Mouse (Mus musculus) limb, embryonic 12.5 days (tissue): ENCODE data around the gene Lrrc26. TPM values are rescaled to one million over a fixed set of nuclear protein-coding genes. Genes with fewer than 3 reads are reported as not detected.
"Not testable (repeated sequence)": the region's sequence is repeated elsewhere in the genome, so short reads cannot be mapped to it uniquely, and the experiment has no call there.

Source experiments
- ATAC-seq: fragments of 200-750 bp; cut with Nextera tagmentation; 2 replicates; pipeline ENCODE4 v1.8.0; 2017; ENCODE audit warnings: low read depth, moderate TSS enrichment; ENCODE audit not compliant: insufficient number of reproducible peaks, insufficient read depth, low FRiP score, low TSS enrichment
- H3K27ac ChIP-seq: fragments of 300-500 bp; sonication (generic); 2 replicates; pipeline ENCODE4 v1.5.1; 2016; ENCODE audit warnings: mild to moderate bottlenecking, moderate library complexity
- H3K27me3 ChIP-seq: fragments of 300-500 bp; sonication (generic); 2 replicates; pipeline ENCODE4 v1.6.1; 2016; ENCODE audit warnings: mild to moderate bottlenecking, moderate library complexity
- H3K36me3 ChIP-seq: fragments of 300-500 bp; sonication (generic); 2 replicates; pipeline ENCODE4 v1.6.1; 2016; ENCODE audit warnings: mild to moderate bottlenecking, moderate library complexity
- H3K4me1 ChIP-seq: fragments of 300-500 bp; sonication (generic); replicated peaks from 2 replicates; pipeline ENCODE4 v1.6.1; 2016
- H3K4me2 ChIP-seq: fragments of 300-500 bp; sonication (generic); 2 replicates; pipeline ENCODE4 v1.6.1; 2016; ENCODE audit warnings: mild to moderate bottlenecking, moderate library complexity
- H3K4me3 ChIP-seq: fragments of 300-500 bp; sonication (generic); replicated peaks from 2 replicates; pipeline ENCODE4 v1.5.1; 2016; ENCODE audit warnings: mild to moderate bottlenecking
- H3K9ac ChIP-seq: fragments of 300-500 bp; sonication (generic); replicated peaks from 2 replicates; pipeline ENCODE4 v1.6.1; 2016; ENCODE audit warnings: mild to moderate bottlenecking, moderate library complexity
- H3K9me3 ChIP-seq: fragments of 300-500 bp; sonication (generic); 2 replicates; pipeline ENCODE4 v1.6.1; 2016; ENCODE audit warnings: mild to moderate bottlenecking, moderate library complexity
- WGBS: fragments of 180-500 bp; shearing (Covaris S2); methylation state at CpG from one replicate; pipeline ENCODE4 v1.1.7; 2016; 5-methylcytosine and 5-hydroxymethylcytosine counted together
- polyA plus RNA-seq: library from polyadenylated mRNA; unstranded; fragments of >200 nt; fragmentation: Nextera tagmentation; extraction: Ambion mirVana; gene quantifications from 2 replicates; pipeline ENCODE4 v1.2.1, GENCODE M21; 2016

The Lrrc26 gene
- polyA plus RNA-seq, 1 experiment from 2014 or later = not detected

GRCm38 (mm10) chr2:25256443-25257109 lies 33.1 kb upstream of the Lrrc26 start:
- H3K27me3 ChIP-seq, ATAC-seq, H3K27ac ChIP-seq, H3K9me3 ChIP-seq: not testable (repeated sequence)
- H3K4me1 ChIP-seq = peaks cover 15% of the 10 kb centered on the region
- peak overlapping the region; percentile 97 for H3K4me2 ChIP-seq
- WGBS = 59% methylated on average over 12 of the region's 12 CpGs
- H3K36me3 ChIP-seq = peaks cover 10% of the 10 kb centered on the region
- H3K9ac ChIP-seq = peak overlapping the region; percentile 75; the same call in 1 of the 2 replicates
- peak overlapping the region; percentile 79 for H3K4me3 ChIP-seq

GRCm38 (mm10) chr2:25257250-25257649 lies 32.5 kb upstream of the Lrrc26 start:
- not testable (repeated sequence) for H3K27me3 ChIP-seq, H3K36me3 ChIP-seq, H3K27ac ChIP-seq, H3K9ac ChIP-seq, H3K4me2 ChIP-seq, H3K9me3 ChIP-seq, H3K4me3 ChIP-seq, ATAC-seq
- H3K4me1 ChIP-seq = peaks cover 15% of the 10 kb centered on the region
- 88% methylated on average over 5 of the region's 5 CpGs for WGBS

GRCm38 (mm10) chr2:25258887-25259286 lies 30.8 kb upstream of the Lrrc26 start:
- no peaks in the 10 kb centered on the region for H3K9me3 ChIP-seq
- peaks cover 24% of the 10 kb centered on the region for H3K4me1 ChIP-seq
- no peak overlapping the region for H3K4me2 ChIP-seq
- H3K36me3 ChIP-seq = no peaks in the 10 kb centered on the region
- H3K27me3 ChIP-seq = peaks cover 12% of the 10 kb centered on the region
- ATAC-seq = no peak
- 67% methylated on average over 2 of the region's 2 CpGs for WGBS
- H3K4me3 ChIP-seq = no peak overlapping the region
- H3K9ac ChIP-seq = no peak overlapping the region
- no peak overlapping the region for H3K27ac ChIP-seq

GRCm38 (mm10) chr2:25261870-25262269 lies 27.8 kb upstream of the Lrrc26 start:
- Histone ChIP-seq H3K27me3 (peaks cover 27% of the 10 kb centered on the region), H3K4me2 (peak overlapping the region; percentile 98), H3K9ac (0 out of 2 replicates have a peak overlapping the region, but pooled peaks have one; percentile 12), H3K9me3 (no peaks in the 10 kb centered on the region), H3K27ac (no peak overlapping the region), H3K36me3 (no peaks in the 10 kb centered on the region), H3K4me3 (peak overlapping the region; percentile 63), H3K4me1 (peaks cover 29% of the 10 kb centered on the region)
- ATAC-seq = no peak; the same call in none of the 2 replicates
- 52% methylated on average over 12 of the region's 12 CpGs for WGBS

GRCm38 (mm10) chr2:25262291-25262767 lies 27.4 kb upstream of the Lrrc26 start, which contains the start of gene Tprn:
Gene Tprn, plus strand, starts transcription at chr2:25262618.
- under 1% methylated on average over 39 of the region's 39 CpGs for WGBS
- H3K36me3 ChIP-seq = 0 out of 2 replicates have a peak, but pooled peaks cover under 1% of the 10 kb centered on the region
- no peaks in the 10 kb centered on the region for H3K9me3 ChIP-seq
- H3K9ac ChIP-seq = peak within 1 kb of the TSS; percentile 74
- peaks cover 27% of the 10 kb centered on the region for H3K27me3 ChIP-seq
- H3K4me2 ChIP-seq = peak within 1 kb of the TSS; percentile 98
- H3K4me1 ChIP-seq = peaks cover 34% of the 10 kb centered on the region
- peak; percentile 99 for ATAC-seq
- H3K4me3 ChIP-seq = peak within 1 kb of the TSS; percentile 63
- no peak within 1 kb of the TSS for H3K27ac ChIP-seq

DNA sequence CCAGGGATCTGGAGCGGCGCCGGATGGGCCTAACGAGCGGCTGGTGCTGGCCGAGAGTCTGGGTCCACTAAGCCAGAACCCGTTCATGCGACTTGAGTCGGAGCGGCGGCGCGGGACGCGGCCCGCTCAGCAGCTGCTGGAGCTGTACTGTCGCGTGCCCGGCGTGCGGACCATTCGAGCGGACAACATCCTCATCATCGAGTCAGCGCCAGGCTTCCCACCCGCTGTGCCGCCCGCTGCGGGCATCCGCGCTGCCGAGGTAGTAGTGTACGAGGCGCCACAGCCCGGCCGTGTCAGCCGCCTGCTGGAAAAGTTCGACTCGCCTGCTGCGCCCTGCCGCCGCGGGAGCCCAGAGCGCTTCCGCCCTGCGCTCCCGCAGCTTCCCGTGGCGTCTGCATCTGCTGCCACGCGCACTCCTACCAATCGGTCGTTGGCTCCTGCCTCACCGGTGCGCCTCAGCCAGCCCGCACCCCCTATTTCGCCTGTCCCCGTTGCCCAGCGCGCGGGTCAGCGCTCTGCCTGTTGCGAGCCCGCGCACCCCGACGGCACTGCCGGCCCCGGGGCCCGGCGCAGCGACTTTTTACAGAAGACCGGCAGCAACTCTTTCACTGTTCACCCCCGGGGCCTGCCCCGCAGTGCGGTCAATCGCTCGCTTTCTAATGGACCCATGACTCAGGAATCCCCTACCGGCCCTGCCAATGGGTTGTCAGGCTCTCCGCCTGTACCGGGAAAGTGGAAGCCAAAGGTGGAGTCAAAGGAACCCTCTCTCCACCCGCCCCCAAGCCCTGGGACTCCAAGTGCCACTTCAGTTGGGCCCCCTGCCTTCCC lies 26.7 kb upstream of the Lrrc26 start:
- peak overlapping the region; percentile 63 for H3K4me3 ChIP-seq
- H3K4me2 ChIP-seq = peak overlapping the region; percentile 98
- H3K27me3 ChIP-seq = peaks cover 27% of the 10 kb centered on the region
- under 1% methylated on average over 82 of the region's 82 CpGs for WGBS
- peaks cover 35% of the 10 kb centered on the region for H3K4me1 ChIP-seq
- H3K9me3 ChIP-seq = no peaks in the 10 kb centered on the region
- H3K27ac ChIP-seq = no peak overlapping the region
- no peak for ATAC-seq
- 0 out of 2 replicates have a peak, but pooled peaks cover 4% of the 10 kb centered on the region for H3K36me3 ChIP-seq
- peak overlapping the region; percentile 74 for H3K9ac ChIP-seq

GRCm38 (mm10) chr2:25263623-25264285 lies 26.0 kb upstream of the Lrrc26 start:
- no peaks in the 10 kb centered on the region for H3K9me3 ChIP-seq
- H3K9ac ChIP-seq = peak overlapping the region; percentile 74
- H3K27me3 ChIP-seq = peaks cover 27% of the 10 kb centered on the region
- H3K4me2 ChIP-seq = peak overlapping the region; percentile 98
- WGBS = 21% methylated on average over 12 of the region's 12 CpGs
- H3K4me3 ChIP-seq = peak overlapping the region; percentile 63
- H3K36me3 ChIP-seq = peaks cover 9% of the 10 kb centered on the region; the same call in 1 of the 2 replicates
- no peak for ATAC-seq
- no peak overlapping the region for H3K27ac ChIP-seq
- H3K4me1 ChIP-seq = peaks cover 35% of the 10 kb centered on the region

DNA sequence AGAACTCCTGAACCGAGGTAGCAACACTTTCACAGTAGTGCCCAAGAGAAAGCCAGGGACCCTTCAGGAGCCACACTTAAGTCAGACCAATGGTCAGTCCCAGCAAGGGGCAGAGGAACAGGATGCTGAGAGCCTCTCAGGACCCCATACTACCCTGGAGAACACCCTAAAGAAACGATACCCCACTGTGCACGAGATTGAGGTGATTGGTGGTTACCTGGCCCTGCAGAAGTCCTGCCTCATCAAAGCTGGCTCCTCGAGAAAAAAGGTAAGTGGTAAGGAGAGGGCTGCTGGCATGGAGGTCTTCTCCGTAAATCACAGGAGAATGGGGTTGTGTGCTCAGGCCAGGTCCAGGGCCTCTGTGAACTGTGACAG lies 25.4 kb upstream of the Lrrc26 start:
- Histone ChIP-seq H3K4me1 (peaks cover 35% of the 10 kb centered on the region), H3K4me3 (no peak overlapping the region), H3K4me2 (peak overlapping the region; percentile 98), H3K36me3 (peaks cover 14% of the 10 kb centered on the region), H3K9me3 (no peaks in the 10 kb centered on the region), H3K27me3 (peaks cover 27% of the 10 kb centered on the region), H3K9ac (0 out of 2 replicates have a peak overlapping the region, but pooled peaks have one; percentile 74), H3K27ac (no peak overlapping the region)
- 77% methylated on average over 5 of the region's 5 CpGs for WGBS
- no peak for ATAC-seq

- Histone ChIP-seq H3K27ac (no peak overlapping the region), H3K36me3 (peaks cover 20% of the 10 kb centered on the region), H3K9ac (no peak overlapping the region), H3K9me3 (no peaks in the 10 kb centered on the region), H3K4me3 (no peak overlapping the region), H3K4me1 (peaks cover 35% of the 10 kb centered on the region), H3K27me3 (peaks cover 27% of the 10 kb centered on the region), H3K4me2 (no peak overlapping the region; the same call in 1 of the 2 replicates)
- 81% methylated on average over 3 of the region's 3 CpGs for WGBS
- no peak for ATAC-seq
These were observed 24.9 kb upstream of the Lrrc26 start for GRCm38 (mm10) chr2:25264851-25265250.

- 67% methylated on average over 6 of the region's 6 CpGs for WGBS
- no peak overlapping the region; the same call in 1 of the 2 replicates for H3K9ac ChIP-seq
- no peak overlapping the region for H3K27ac ChIP-seq
- H3K27me3 ChIP-seq = peaks cover 27% of the 10 kb centered on the region
- ATAC-seq = no peak
- H3K9me3 ChIP-seq = no peaks in the 10 kb centered on the region
- H3K4me1 ChIP-seq = peaks cover 38% of the 10 kb centered on the region
- H3K4me3 ChIP-seq = no peak overlapping the region
- peaks cover 32% of the 10 kb centered on the region for H3K36me3 ChIP-seq
- H3K4me2 ChIP-seq = no peak overlapping the region
These were observed 23.6 kb upstream of the Lrrc26 start for GRCm38 (mm10) chr2:25265897-25266656.
